Mouse (Mus musculus) ES-Bruce4 (cell line): Measurements from ENCODE around the gene Zeb2.

ENCODE experiments used
- CTCF ChIP-seq: IDR thresholded peaks from one replicate; pipeline ENCODE4 v1.8.1; 2011; ENCODE audit warnings: low read depth, low read length
- EP300 ChIP-seq: IDR thresholded peaks from 2 replicates; pipeline ENCODE4 v1.6.1; 2011; ENCODE audit warnings: low read depth, low read length; ENCODE audit not compliant: insufficient read depth
- POLR2A ChIP-seq: IDR thresholded peaks from one replicate; pipeline ENCODE4 v1.8.1; 2011; ENCODE audit warnings: low read length; ENCODE audit not compliant: insufficient read depth

GRCm38 (mm10) chr2:45101040-45101439 lies 16.2 kb downstream of the Zeb2 start:
- no peak for TF ChIP-seq CTCF
- TF ChIP-seq POLR2A = no peak
- TF ChIP-seq EP300 = no peak
